Mouse (Mus musculus) erythroblast, adult 5-6 weeks (primary cell): Measurements from ENCODE around the gene Prkcq. TPM values are rescaled to one million over a fixed set of nuclear protein-coding genes. Genes with fewer than 3 reads are reported as not detected.

Source experiments
- ATAC-seq: replicated peaks from 2 replicates; pipeline ENCODE4 v1.8.0; 2016; ENCODE audit warnings: moderate number of reproducible peaks, mild to moderate bottlenecking, moderate TSS enrichment, inconsistent platforms; ENCODE audit not compliant: poor library complexity, low FRiP score, severe bottlenecking
- total RNA-seq, 2 experiments: library from RNA; stranded (forward) in 1 of 2; stranded (reverse) in 1 of 2; fragments of 150-400 nt in 1 of 2; fragments of 200-764, 138-1000 nt in 1 of 2; gene quantifications; 2 replicates each; pipeline versions ENCODE4 v1.2.3 to v1.2.4; 2015 to 2017; ENCODE audit warnings: low replicate concordance in 2 of 2

The Prkcq gene
- total RNA-seq, 2 experiments from 2014 or later = 0.96 to 1.3 TPM

GRCm38 (mm10) chr2:11211961-11212562, 40.2 kb downstream of the Prkcq start:
- no peak for ATAC-seq

- ATAC-seq = no peak
Observed at GRCm38 (mm10) chr2:11216421-11216820, 44.5 kb downstream of the Prkcq start.

GRCm38 (mm10) chr2:11216847-11217246, 44.9 kb downstream of the Prkcq start:
- no peak for ATAC-seq

GRCm38 (mm10) chr2:11218122-11218521, 46.2 kb downstream of the Prkcq start:
- no peak for ATAC-seq

- ATAC-seq = no peak
Observed at GRCm38 (mm10) chr2:11219262-11219661, 47.4 kb downstream of the Prkcq start.

- no peak for ATAC-seq
Observed at GRCm38 (mm10) chr2:11224808-11225484, 53.0 kb downstream of the Prkcq start.

GRCm38 (mm10) chr2:11225485-11225876, 53.6 kb downstream of the Prkcq start:
- ATAC-seq = no peak

GRCm38 (mm10) chr2:11226555-11226954, 54.6 kb downstream of the Prkcq start:
- ATAC-seq = no peak

- ATAC-seq = no peak
Observed at GRCm38 (mm10) chr2:11229126-11229525, 57.2 kb downstream of the Prkcq start.

GRCm38 (mm10) chr2:11231118-11231517, 59.2 kb downstream of the Prkcq start:
- no peak for ATAC-seq

GRCm38 (mm10) chr2:11231988-11232387, 60.1 kb downstream of the Prkcq start:
- no peak for ATAC-seq

- no peak for ATAC-seq
Observed at GRCm38 (mm10) chr2:11238254-11238653, 66.3 kb downstream of the Prkcq start.

- no peak for ATAC-seq
Observed at GRCm38 (mm10) chr2:11239523-11239922, 67.6 kb downstream of the Prkcq start.

GRCm38 (mm10) chr2:11245926-11246325, 74.0 kb downstream of the Prkcq start:
- ATAC-seq = no peak

- no peak for ATAC-seq
Observed at GRCm38 (mm10) chr2:11253945-11254344, 82.0 kb downstream of the Prkcq start.

GRCm38 (mm10) chr2:11254446-11254845, 82.5 kb downstream of the Prkcq start:
- ATAC-seq = no peak

- no peak for ATAC-seq
Observed at GRCm38 (mm10) chr2:11257260-11257850, 85.4 kb downstream of the Prkcq start.

GRCm38 (mm10) chr2:11258181-11258580, 86.3 kb downstream of the Prkcq start:
- no peak for ATAC-seq

GRCm38 (mm10) chr2:11259361-11259760, 87.5 kb downstream of the Prkcq start:
- no peak for ATAC-seq

- no peak for ATAC-seq
Observed at GRCm38 (mm10) chr2:11264836-11265235, 92.9 kb downstream of the Prkcq start.

- ATAC-seq = no peak
Observed at GRCm38 (mm10) chr2:11265455-11265854, 93.5 kb downstream of the Prkcq start.
